8 mouse cellular contexts compared by ENCODE assay signal in the genomic region with DNA sequence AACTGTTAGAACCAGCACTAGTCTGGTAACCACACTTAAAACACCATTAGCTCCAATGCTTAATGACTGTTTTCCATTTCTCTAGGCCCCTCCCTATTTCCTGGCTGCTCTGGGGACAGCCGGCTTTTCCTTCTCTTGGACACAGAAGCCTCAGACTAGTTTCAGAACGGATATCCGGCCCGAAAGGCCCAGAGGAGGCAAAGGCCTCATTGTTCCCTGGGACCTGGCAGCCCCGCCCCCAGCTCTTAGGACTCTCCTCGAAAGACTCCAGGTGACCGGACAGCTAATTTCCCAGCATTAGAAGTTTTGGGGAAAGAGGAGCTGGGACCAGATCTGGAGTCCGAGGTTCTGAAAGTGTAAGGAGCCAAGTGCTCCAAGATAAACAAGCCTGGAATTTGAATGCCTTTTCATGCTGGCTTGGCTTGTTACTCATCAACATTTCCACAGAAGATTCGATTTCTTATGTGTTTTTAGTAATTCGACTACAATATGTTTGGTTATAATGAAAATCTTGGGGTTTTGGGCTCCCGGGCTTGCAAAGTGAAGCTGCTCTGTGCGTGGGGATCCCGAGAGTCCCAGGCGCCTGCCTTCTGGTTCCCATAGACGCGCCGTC. TPM values are rescaled to one million over a fixed set of nuclear protein-coding genes. Genes with fewer than 3 reads are reported as not detected.
DNase-seq lines count a peak whose midpoint lies in the region; ATAC-seq and TF ChIP-seq lines count a peak whose summit lies in the region.

No protein-coding gene starts in this region.

- 0 out of 2 replicates have a peak overlapping the region, but pooled peaks have one; percentile 61 for H3K9ac ChIP-seq in embryonic facial prominence, embryonic 15.5 days
- peak overlapping the region; percentile 92 for H3K9ac ChIP-seq in heart, embryonic 13.5 days
- H3K9ac ChIP-seq in kidney, postnatal 0 days (ENCODE audit: low read depth, low read length): peak overlapping the region; percentile 80
- peak overlapping the region; percentile 81 for H3K9ac ChIP-seq in liver, postnatal 0 days (replicated peaks)

- H3K4me1 ChIP-seq in embryonic facial prominence, embryonic 15.5 days: peaks cover 11% of the 10 kb centered on the region
- H3K4me1 ChIP-seq in heart, embryonic 13.5 days: peaks cover 36% of the 10 kb centered on the region
- H3K4me1 ChIP-seq in kidney, postnatal 0 days (replicated peaks; ENCODE audit: insufficient read depth, low read length): 0 out of 2 replicates have a peak, but pooled peaks cover 4% of the 10 kb centered on the region
- H3K4me1 ChIP-seq in liver, postnatal 0 days (ENCODE audit: insufficient read depth): peaks cover 16% of the 10 kb centered on the region
- 0 out of 2 replicates have a peak, but pooled peaks cover 3% of the 10 kb centered on the region for H3K4me1 ChIP-seq in olfactory bulb, adult 2 months (ENCODE audit: control insufficient read depth, insufficient read depth, low read length)

- no peak for TF ChIP-seq EP300 in liver, postnatal 0 days (IDR thresholded peaks at IDR 0.05; ENCODE audit: low read depth)

- TF ChIP-seq POLR2A in olfactory bulb, adult 2 months (IDR thresholded peaks at IDR 0.05; ENCODE audit: insufficient read depth, low read depth, low read length): no peak

- H3K4me3 ChIP-seq in C2C12 (ENCODE audit: insufficient read depth, poor library complexity, severe bottlenecking): peak overlapping the region; percentile 64
- peak overlapping the region; percentile 92 for H3K4me3 ChIP-seq in embryonic facial prominence, embryonic 15.5 days (replicated peaks)
- H3K4me3 ChIP-seq in heart, embryonic 13.5 days: peak overlapping the region; percentile 91
- peak overlapping the region; percentile 78 for H3K4me3 ChIP-seq in kidney, postnatal 0 days (replicated peaks; ENCODE audit: low read depth, low read length)
- H3K4me3 ChIP-seq in liver, postnatal 0 days (ENCODE audit: low read depth, low read length): peak overlapping the region; percentile 79
- H3K4me3 ChIP-seq in olfactory bulb, adult 2 months (ENCODE audit: insufficient read depth, low read depth, low read length): peak overlapping the region; percentile 89

- 8% methylated on average over 17 of the region's 17 CpGs for WGBS in embryonic facial prominence, embryonic 15.5 days
- 8% methylated on average over 17 of the region's 17 CpGs for WGBS in heart, embryonic 13.5 days
- WGBS in kidney, postnatal 0 days: 3% methylated on average over 17 of the region's 17 CpGs
- 5% methylated on average over 17 of the region's 17 CpGs for WGBS in liver, postnatal 0 days (ENCODE audit: insufficient replicate concordance)
- WGBS in olfactory bulb, adult 2 months: 8% methylated on average over 17 of the region's 17 CpGs

- TF ChIP-seq CTCF in C2C12 (IDR thresholded peaks at IDR 0.05; ENCODE audit: control insufficient read depth, insufficient read depth, insufficient read length): no peak
- no peak for TF ChIP-seq CTCF in kidney, postnatal 0 days (IDR thresholded peaks at IDR 0.05; ENCODE audit: low read depth)
- no peak for TF ChIP-seq CTCF in liver, postnatal 0 days (IDR thresholded peaks at IDR 0.05; ENCODE audit: low read depth)
- no peak for TF ChIP-seq CTCF in olfactory bulb, adult 2 months (IDR thresholded peaks at IDR 0.05; ENCODE audit: insufficient read depth, low read depth, low read length)

- no peak overlapping the region for H3ac ChIP-seq in C2C12 (ENCODE audit: control insufficient read depth, insufficient read length, low read depth)

- H3K4me2 ChIP-seq in embryonic facial prominence, embryonic 15.5 days (replicated peaks): peak overlapping the region; percentile 81
- H3K4me2 ChIP-seq in heart, embryonic 13.5 days: peak overlapping the region; percentile 88
- peak overlapping the region; percentile 90 for H3K4me2 ChIP-seq in kidney, postnatal 0 days (ENCODE audit: low read length)
- peak overlapping the region; percentile 82 for H3K4me2 ChIP-seq in liver, postnatal 0 days (ENCODE audit: low read depth, low read length)

- ATAC-seq in embryonic facial prominence, embryonic 15.5 days (ENCODE audit: insufficient number of reproducible peaks, low FRiP score, low TSS enrichment, low read depth): no peak
- no peak for ATAC-seq in heart, embryonic 13.5 days (ENCODE audit: extremely low read depth, insufficient number of reproducible peaks, low FRiP score, low TSS enrichment)
- ATAC-seq in kidney, postnatal 0 days (replicated peaks; ENCODE audit: low FRiP score, low read depth): peak; percentile 65
- peak; percentile 20 for ATAC-seq in liver, postnatal 0 days

- H3K79me2 ChIP-seq in C2C12 (ENCODE audit: control insufficient read depth, insufficient read depth): no peaks in the 10 kb centered on the region

- H3K27me3 ChIP-seq in C2C12 (ENCODE audit: control insufficient read depth, insufficient read depth, insufficient read length): no peaks in the 10 kb centered on the region
- no peaks in the 10 kb centered on the region for H3K27me3 ChIP-seq in embryonic facial prominence, embryonic 15.5 days
- H3K27me3 ChIP-seq in heart, embryonic 13.5 days (replicated peaks): no peaks in the 10 kb centered on the region
- H3K27me3 ChIP-seq in kidney, postnatal 0 days (ENCODE audit: insufficient read depth, low read length): no peaks in the 10 kb centered on the region
- H3K27me3 ChIP-seq in liver, postnatal 0 days (ENCODE audit: insufficient read depth, low read length): no peaks in the 10 kb centered on the region

- H3K79me3 ChIP-seq in C2C12 (ENCODE audit: low read depth): no peaks in the 10 kb centered on the region

- DNase-seq in adrenal gland, postnatal 25 days: peak; percentile 60
- DNase-seq in kidney, postnatal 0 days (ENCODE audit: low spot score): peak; percentile 92
- peak; percentile 59 for DNase-seq in liver, postnatal 0 days
- peak; percentile 11 to 40 for DNase-seq in thymus, postnatal 36 days

- H3K27ac ChIP-seq in embryonic facial prominence, embryonic 15.5 days (replicated peaks): peak overlapping the region; percentile 95
- H3K27ac ChIP-seq in heart, embryonic 13.5 days (replicated peaks): peak overlapping the region; percentile 97
- H3K27ac ChIP-seq in kidney, postnatal 0 days: peak overlapping the region; percentile 97
- H3K27ac ChIP-seq in liver, postnatal 0 days (ENCODE audit: low read depth): peak overlapping the region; percentile 94
- no peak overlapping the region for H3K27ac ChIP-seq in olfactory bulb, adult 2 months (ENCODE audit: insufficient read depth, low read depth, low read length)

- no peaks in the 10 kb centered on the region for H3K36me3 ChIP-seq in C2C12 (ENCODE audit: control insufficient read depth, insufficient read depth)
- no peaks in the 10 kb centered on the region for H3K36me3 ChIP-seq in embryonic facial prominence, embryonic 15.5 days
- H3K36me3 ChIP-seq in heart, embryonic 13.5 days: no peaks in the 10 kb centered on the region
- no peaks in the 10 kb centered on the region for H3K36me3 ChIP-seq in kidney, postnatal 0 days (ENCODE audit: insufficient read depth, low read length)
- H3K36me3 ChIP-seq in liver, postnatal 0 days (replicated peaks; ENCODE audit: insufficient read depth, low read length): no peaks in the 10 kb centered on the region

- no peaks in the 10 kb centered on the region for H3K9me3 ChIP-seq in embryonic facial prominence, embryonic 15.5 days (replicated peaks)
- no peaks in the 10 kb centered on the region for H3K9me3 ChIP-seq in heart, embryonic 13.5 days
- H3K9me3 ChIP-seq in kidney, postnatal 0 days (replicated peaks; ENCODE audit: low read length): no peaks in the 10 kb centered on the region
- H3K9me3 ChIP-seq in liver, postnatal 0 days (ENCODE audit: low read length): no peaks in the 10 kb centered on the region

TF ChIP-seq in C2C12, 6 proteins besides CTCF, POLR2A, EP300 and RAD21:
- TF ChIP-seq CEBPB (IDR thresholded peaks at IDR 0.05; ENCODE audit: low read depth) (no peak), FOSL1 (IDR thresholded peaks at IDR 0.05; ENCODE audit: insufficient read depth, low read length, poor library complexity, severe bottlenecking) (no peak), USF1 (IDR thresholded peaks at IDR 0.05; ENCODE audit: low read depth) (no peak), MAX (IDR thresholded peaks at IDR 0.05) (no peak), MYOD1 (IDR thresholded peaks at IDR 0.05; ENCODE audit: control insufficient read depth, insufficient read length, low read depth) (no peak), MYOG (IDR thresholded peaks at IDR 0.05; ENCODE audit: control insufficient read depth, extremely low read depth, insufficient read length) (no peak)

RNA-seq across cellular contexts. Expression of a gene that starts 0.3 kb away (rescaled TPM):
- polyA plus RNA-seq in C2C12 (2012; fragmentation: generic; extraction: Trizol): 1.1 TPM
- total RNA-seq in adrenal gland, postnatal 25 days (2021): 17.9 and 25.6 TPM in 2 replicates
- polyA plus RNA-seq in embryonic facial prominence, embryonic 15.5 days (2015; fragmentation: Nextera tagmentation; extraction: Ambion mirVana): 2.1 and 2.8 TPM in 2 replicates
- polyA plus RNA-seq in heart, embryonic 13.5 days (2015; fragmentation: Nextera tagmentation; extraction: Ambion mirVana): 3.4 and 3.7 TPM in 2 replicates
- polyA plus RNA-seq in kidney, postnatal 0 days (2015; fragmentation: Nextera tagmentation; extraction: Ambion mirVana): 2.3 and 2.9 TPM in 2 replicates
- 0.47 TPM in 2 replicates for polyA plus RNA-seq in liver, postnatal 0 days (2015; fragmentation: Nextera tagmentation; extraction: Ambion mirVana)
- polyA plus RNA-seq in olfactory bulb, adult 2 months (2012; ENCODE audit: insufficient read depth, insufficient read length, low replicate concordance, missing spikeins): not detected in 2 replicates

RNA-seq across cellular contexts. Expression of a gene that starts 14.9 kb away (rescaled TPM):
- polyA plus RNA-seq in C2C12 (2012; fragmentation: generic; extraction: Trizol): 83.1 TPM
- total RNA-seq in adrenal gland, postnatal 25 days (2021): 795 and 810 TPM in 2 replicates
- 92.5 and 95.7 TPM in 2 replicates for polyA plus RNA-seq in embryonic facial prominence, embryonic 15.5 days (2015; fragmentation: Nextera tagmentation; extraction: Ambion mirVana)
- polyA plus RNA-seq in heart, embryonic 13.5 days (2015; fragmentation: Nextera tagmentation; extraction: Ambion mirVana): 159 and 171 TPM in 2 replicates
- polyA plus RNA-seq in kidney, postnatal 0 days (2015; fragmentation: Nextera tagmentation; extraction: Ambion mirVana): 190 and 193 TPM in 2 replicates
- 171 and 182 TPM in 2 replicates for polyA plus RNA-seq in liver, postnatal 0 days (2015; fragmentation: Nextera tagmentation; extraction: Ambion mirVana)
- polyA plus RNA-seq in olfactory bulb, adult 2 months (2012; ENCODE audit: insufficient read depth, insufficient read length, low replicate concordance, missing spikeins): not detected in 2 replicates

RNA-seq across cellular contexts. Expression of a gene that starts 27.9 kb away (rescaled TPM):
- polyA plus RNA-seq in C2C12 (2012; fragmentation: generic; extraction: Trizol): 1.8 TPM
- total RNA-seq in adrenal gland, postnatal 25 days (2021): 7.6 and 8.8 TPM in 2 replicates
- polyA plus RNA-seq in embryonic facial prominence, embryonic 15.5 days (2015; fragmentation: Nextera tagmentation; extraction: Ambion mirVana): 7.5 and 9.2 TPM in 2 replicates
- polyA plus RNA-seq in heart, embryonic 13.5 days (2015; fragmentation: Nextera tagmentation; extraction: Ambion mirVana): 6.9 and 7.2 TPM in 2 replicates
- 8.3 and 8.7 TPM in 2 replicates for polyA plus RNA-seq in kidney, postnatal 0 days (2015; fragmentation: Nextera tagmentation; extraction: Ambion mirVana)
- polyA plus RNA-seq in liver, postnatal 0 days (2015; fragmentation: Nextera tagmentation; extraction: Ambion mirVana): 0.47 and 0.79 TPM in 2 replicates
- not detected in 2 replicates for polyA plus RNA-seq in olfactory bulb, adult 2 months (2012; ENCODE audit: insufficient read depth, insufficient read length, low replicate concordance, missing spikeins)

Comparison
In these comparisons a context has a peak if more than half of its experiments do, and no peak if none do; other contexts are left out.
1. DNase-seq: peak in every context shown above with its lines; median percentile 92 in kidney, postnatal 0 days; 60 in adrenal gland, postnatal 25 days; 59 in liver, postnatal 0 days; 26 in thymus, postnatal 36 days.
2. ATAC-seq: peak in kidney, postnatal 0 days (single experiment) and liver, postnatal 0 days (single experiment); none in embryonic facial prominence, embryonic 15.5 days (single experiment) and heart, embryonic 13.5 days (single experiment).
3. Peak in every context shown above with its lines, with median percentiles within 50 percentile points of each other: H3K4me3 ChIP-seq, H3K4me2 ChIP-seq and H3K9ac ChIP-seq.